Mouse (Mus musculus): ENCODE measurements around the gene Cox15.

DNA sequence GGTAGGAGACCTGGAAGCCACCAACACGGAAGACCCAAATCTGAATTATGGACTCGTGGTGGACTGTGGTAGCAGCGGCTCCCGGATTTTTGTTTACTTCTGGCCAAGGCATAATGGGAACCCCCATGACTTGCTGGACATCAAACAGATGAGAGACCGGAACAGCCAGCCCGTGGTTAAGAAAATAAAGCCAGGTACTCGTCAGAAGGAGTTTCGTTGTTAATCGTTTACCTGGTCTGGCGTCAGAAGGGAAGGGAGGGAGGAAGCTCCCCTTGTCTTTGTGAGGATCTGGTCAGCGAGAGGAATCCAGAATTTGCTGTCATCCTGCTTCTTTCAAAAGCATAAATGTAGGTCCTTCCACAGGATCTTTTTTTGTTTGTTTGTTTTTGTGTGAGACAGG lies 48.6 kb downstream of the Cox15 start:
- TF ChIP-seq CTCF (IDR thresholded peaks at IDR 0.05; ENCODE audit: low read depth, low read length) = no peak
- no peak for TF ChIP-seq POLR2A (IDR thresholded peaks at IDR 0.05; ENCODE audit: borderline replicate concordance, low read depth, low read length)
